Mouse (Mus musculus) cerebellum, adult 2 months (tissue): Measurements from ENCODE around the gene Sema4d.

Source experiments
- CTCF ChIP-seq: fragments of 200-500 bp; IDR thresholded peaks from 2 replicates; pipeline ENCODE4 v1.5.1; 2011; ENCODE audit warnings: low read depth, mild to moderate bottlenecking, control low read depth, low read length, moderate library complexity, borderline replicate concordance; ENCODE audit not compliant: insufficient read depth
- POLR2A ChIP-seq: fragments of 200-500 bp; IDR thresholded peaks from 2 replicates; pipeline ENCODE4 v1.6.1; 2011; ENCODE audit warnings: low read length, control low read depth, borderline replicate concordance; ENCODE audit not compliant: insufficient read depth

- TF ChIP-seq CTCF = no peak
- no peak for TF ChIP-seq POLR2A
These were observed 53.8 kb downstream of the Sema4d start for GRCm38 (mm10) chr13:51739713-51740112.
